Mouse (Mus musculus) ES-Bruce4 (cell line): ENCODE measurements at regions not wholly inside any gene's neighbourhood (a gene's known extent, or its start where the extent isn't known, plus 50 kb on each side); places are given as distances from the start of the nearest gene placed in this dataset.

Source experiments
- H3K27ac ChIP-seq: 2 replicates; pipeline ENCODE4 v1.5.1; 2012; ENCODE audit warnings: low read length, inconsistent platforms; ENCODE audit not compliant: insufficient read depth
- H3K27me3 ChIP-seq: 2 replicates; pipeline ENCODE4 v1.6.1; 2012; ENCODE audit warnings: mild to moderate bottlenecking, low read length, inconsistent platforms; ENCODE audit not compliant: control insufficient read depth, poor library complexity, insufficient read depth, severe bottlenecking
- H3K36me3 ChIP-seq: 2 replicates; pipeline ENCODE4 v1.6.1; 2012; ENCODE audit warnings: inconsistent platforms, mild to moderate bottlenecking, low read length, moderate library complexity; ENCODE audit not compliant: control insufficient read depth, poor library complexity, insufficient read depth, severe bottlenecking
- H3K4me1 ChIP-seq: one replicate; pipeline ENCODE4 v1.8.1; 2011; ENCODE audit warnings: low read length; ENCODE audit not compliant: control insufficient read depth, insufficient read depth
- H3K4me3 ChIP-seq: 2 replicates; pipeline ENCODE4 v1.5.1; 2011; ENCODE audit warnings: low read depth, mild to moderate bottlenecking, low read length
- H3K9ac ChIP-seq: 2 replicates; pipeline ENCODE4 v1.6.1; 2012; ENCODE audit warnings: low read depth, mild to moderate bottlenecking, inconsistent platforms; ENCODE audit not compliant: poor library complexity, severe bottlenecking
- H3K9me3 ChIP-seq: replicated peaks from 2 replicates; pipeline ENCODE4 v1.6.1; 2012; ENCODE audit warnings: mild to moderate bottlenecking, low read length, inconsistent platforms; ENCODE audit not compliant: control insufficient read depth, poor library complexity, insufficient read depth, severe bottlenecking
- CTCF ChIP-seq: IDR thresholded peaks from one replicate; pipeline ENCODE4 v1.8.1; 2011; ENCODE audit warnings: low read depth, low read length
- EP300 ChIP-seq: IDR thresholded peaks from 2 replicates; pipeline ENCODE4 v1.6.1; 2011; ENCODE audit warnings: low read depth, low read length; ENCODE audit not compliant: insufficient read depth
- POLR2A ChIP-seq: IDR thresholded peaks from one replicate; pipeline ENCODE4 v1.8.1; 2011; ENCODE audit warnings: low read length; ENCODE audit not compliant: insufficient read depth

DNA sequence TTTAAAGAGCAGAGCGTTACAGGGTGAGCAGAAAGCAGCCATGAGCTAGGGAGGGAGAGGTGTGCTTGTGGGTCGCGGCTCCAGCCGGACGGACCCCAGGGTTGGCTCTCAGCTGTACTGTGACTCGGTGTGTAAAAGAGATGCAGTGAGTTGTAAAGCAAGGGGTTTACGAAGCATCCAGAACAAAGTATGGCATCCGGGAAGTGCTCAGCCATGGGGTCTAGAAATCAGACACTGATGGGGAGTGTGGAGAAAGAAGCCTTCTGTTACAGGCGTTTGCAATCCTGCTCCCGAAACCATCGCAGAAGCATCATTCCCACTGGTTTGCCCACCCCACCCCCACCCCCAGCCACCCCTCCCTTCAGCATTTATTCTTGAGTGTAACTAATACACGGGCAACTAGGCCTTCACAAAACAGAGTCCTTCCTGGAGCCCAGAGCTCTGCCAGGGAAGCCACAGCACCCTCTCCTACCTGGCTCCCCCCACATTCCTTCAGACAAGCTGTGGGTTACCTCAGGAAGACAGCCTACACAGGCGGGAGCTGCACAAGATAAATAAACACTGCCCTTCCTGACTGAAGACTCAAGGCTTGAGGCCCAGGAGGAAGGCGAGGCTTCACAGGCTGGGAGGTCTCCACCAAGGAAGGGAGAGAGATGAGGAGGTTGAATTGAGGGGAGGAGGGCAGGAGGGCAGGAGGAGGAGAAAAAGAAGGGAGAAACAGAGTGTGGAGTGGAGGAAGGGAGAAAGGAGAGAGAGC, 133.1 kb downstream of the Nufip1 start:
- peaks cover 17% of the 10 kb centered on the region for H3K9me3 ChIP-seq
- peaks cover 5% of the 10 kb centered on the region for H3K4me1 ChIP-seq
- peak overlapping the region; percentile 84 for H3K27ac ChIP-seq
- no peaks in the 10 kb centered on the region for H3K36me3 ChIP-seq
- H3K9ac ChIP-seq: peak overlapping the region; percentile 48
- H3K4me3 ChIP-seq: peak overlapping the region; percentile 38
- H3K27me3 ChIP-seq: no peaks in the 10 kb centered on the region
- TF ChIP-seq EP300: no peak
- TF ChIP-seq CTCF: no peak
- TF ChIP-seq POLR2A: no peak

DNA sequence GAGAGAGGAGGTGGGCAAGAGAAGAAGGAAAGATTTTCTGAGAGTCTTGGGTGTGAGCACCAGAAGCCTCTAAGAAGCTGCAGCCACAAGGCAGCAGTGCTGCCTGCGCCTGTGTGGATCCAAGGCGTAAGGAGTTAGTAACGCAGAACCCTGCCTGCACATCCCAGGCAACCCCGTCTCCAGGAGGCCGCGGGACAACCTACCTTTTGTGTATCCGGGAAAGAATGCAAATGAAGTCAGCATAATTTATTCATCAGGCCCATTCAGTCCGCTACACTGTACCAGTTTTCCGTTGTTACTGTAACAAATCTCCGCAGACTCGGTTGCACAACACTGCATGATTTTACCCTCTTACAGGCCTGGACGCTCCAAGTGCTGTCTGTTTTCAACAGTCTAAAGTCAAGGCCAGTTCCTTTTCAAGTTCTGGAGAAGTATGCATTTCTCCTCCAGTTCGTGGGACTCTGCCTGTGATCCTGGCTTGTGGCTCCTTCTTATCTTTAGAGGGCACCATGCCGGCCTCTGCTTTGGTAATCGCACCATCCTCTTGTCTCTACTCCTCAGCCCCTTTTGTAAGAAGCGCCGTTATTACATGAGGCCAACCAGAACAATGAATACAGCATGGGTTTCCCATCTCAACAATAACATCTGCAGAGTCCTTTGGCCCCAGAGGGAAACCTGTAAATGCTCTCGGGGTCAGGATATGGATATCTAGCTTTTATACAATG, 133.8 kb downstream of the Nufip1 start:
- peak overlapping the region; percentile 31 for H3K4me3 ChIP-seq
- peaks cover 17% of the 10 kb centered on the region for H3K9me3 ChIP-seq
- H3K27ac ChIP-seq: peak overlapping the region; percentile 84
- H3K9ac ChIP-seq: peak overlapping the region; percentile 48
- H3K4me1 ChIP-seq: peaks cover 5% of the 10 kb centered on the region
- H3K36me3 ChIP-seq: no peaks in the 10 kb centered on the region
- no peak for TF ChIP-seq POLR2A
- TF ChIP-seq EP300: peak; percentile 92
- H3K27me3 ChIP-seq: no peaks in the 10 kb centered on the region

DNA sequence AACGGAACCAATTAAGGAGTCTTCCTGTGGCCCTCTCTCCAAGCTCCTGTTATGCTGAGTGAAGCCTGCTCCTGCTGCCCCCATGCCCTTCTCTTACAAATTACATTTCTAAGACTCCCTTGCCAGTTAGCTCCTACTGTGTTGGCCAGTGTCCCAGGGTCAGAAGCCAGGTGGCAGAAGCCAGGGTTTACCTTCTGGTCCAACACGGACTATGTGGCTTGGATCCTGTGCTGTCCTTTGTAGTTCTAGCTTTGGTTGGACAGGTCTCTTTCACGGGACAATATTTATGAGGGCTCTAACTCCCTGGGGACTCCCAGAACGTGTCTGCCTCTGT, 134.3 kb downstream of the Nufip1 start:
- Histone ChIP-seq H3K9ac (no peak overlapping the region), H3K9me3 (peaks cover 17% of the 10 kb centered on the region), H3K4me1 (peaks cover 5% of the 10 kb centered on the region), H3K36me3 (no peaks in the 10 kb centered on the region), H3K4me3 (no peak overlapping the region), H3K27me3 (no peaks in the 10 kb centered on the region), H3K27ac (peak overlapping the region; percentile 84; the same call in 1 of the 2 replicates)
- TF ChIP-seq POLR2A: no peak
- TF ChIP-seq CTCF: no peak
- peak; percentile 81 for TF ChIP-seq EP300

DNA sequence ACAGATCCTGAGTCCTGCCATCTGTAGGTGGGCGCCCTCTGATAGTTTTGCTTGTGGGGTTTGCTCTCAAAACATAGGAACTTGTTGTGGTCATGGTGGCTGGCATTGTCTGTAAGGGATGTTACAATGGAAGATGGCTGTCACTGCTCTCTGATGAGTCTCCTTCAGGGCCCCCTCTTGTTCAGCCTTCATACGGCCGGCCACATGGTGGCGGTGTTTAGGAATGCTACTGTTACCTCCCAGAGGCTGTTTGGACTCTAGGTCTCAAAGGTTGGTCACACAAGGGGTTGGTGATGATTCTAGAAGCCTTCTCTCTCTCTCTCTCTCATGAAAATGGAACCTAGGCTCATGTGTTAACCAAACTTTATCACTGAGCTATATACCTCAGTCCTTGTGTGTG, 137.0 kb downstream of the Nufip1 start:
- H3K27ac ChIP-seq: no peak overlapping the region
- H3K9me3 ChIP-seq: peaks cover 6% of the 10 kb centered on the region
- peak; percentile 68 for TF ChIP-seq CTCF
- TF ChIP-seq POLR2A: no peak
- no peak for TF ChIP-seq EP300
- no peak overlapping the region for H3K4me3 ChIP-seq
- H3K36me3 ChIP-seq: no peaks in the 10 kb centered on the region
- no peak overlapping the region for H3K9ac ChIP-seq
- peaks cover 5% of the 10 kb centered on the region for H3K4me1 ChIP-seq
- H3K27me3 ChIP-seq: no peaks in the 10 kb centered on the region

DNA sequence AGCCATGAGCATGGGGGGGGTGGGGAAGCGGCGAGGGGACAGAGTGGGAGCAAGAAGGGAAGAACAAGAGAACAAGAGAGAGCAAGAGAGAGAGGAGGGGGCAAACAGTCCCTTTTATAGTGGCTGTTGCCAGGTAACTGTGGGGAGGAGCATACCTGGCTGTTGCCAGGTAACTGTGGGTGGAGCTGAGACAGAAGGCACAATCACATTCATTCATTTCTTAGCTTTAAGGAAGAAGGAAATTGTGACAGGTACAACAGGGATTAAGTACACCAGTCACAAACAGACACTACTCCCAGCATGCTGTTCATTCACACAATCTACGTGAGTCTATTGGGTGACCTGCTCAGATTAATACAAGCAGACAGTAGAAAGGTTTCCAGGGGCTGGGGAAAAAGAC, 143.2 kb downstream of the Nufip1 start:
- Histone ChIP-seq H3K9me3 (no peaks in the 10 kb centered on the region), H3K9ac (no peak overlapping the region), H3K27ac (no peak overlapping the region), H3K4me3 (no peak overlapping the region), H3K4me1 (no peaks in the 10 kb centered on the region), H3K36me3 (no peaks in the 10 kb centered on the region), H3K27me3 (no peaks in the 10 kb centered on the region)
- TF ChIP-seq POLR2A (no peak), CTCF (no peak), EP300 (no peak)
